Mouse (Mus musculus) regulatory T cell (primary cell): Measurements from ENCODE around the gene Olfr307.
"Not testable (repeated sequence)": the region's sequence is repeated elsewhere in the genome, so short reads cannot be mapped to it uniquely, and the experiment has no call there.

Experiments
- in situ Hi-C: fragments of 300-600 bp; cut with MboI, MseI; formaldehyde crosslinking; loops from one replicate; pipeline ENCODE4 v1.15.1; 2025; ENCODE audit warnings: high pct_unique_total_duplicates

The Olfr307 gene

GRCm38 (mm10) chr7:86337486-86337885 is at the start of gene Olfr307:
TSS of gene Olfr307 (minus strand) at chr7:86337586.
- in situ Hi-C loops: no loop called here

DNA sequence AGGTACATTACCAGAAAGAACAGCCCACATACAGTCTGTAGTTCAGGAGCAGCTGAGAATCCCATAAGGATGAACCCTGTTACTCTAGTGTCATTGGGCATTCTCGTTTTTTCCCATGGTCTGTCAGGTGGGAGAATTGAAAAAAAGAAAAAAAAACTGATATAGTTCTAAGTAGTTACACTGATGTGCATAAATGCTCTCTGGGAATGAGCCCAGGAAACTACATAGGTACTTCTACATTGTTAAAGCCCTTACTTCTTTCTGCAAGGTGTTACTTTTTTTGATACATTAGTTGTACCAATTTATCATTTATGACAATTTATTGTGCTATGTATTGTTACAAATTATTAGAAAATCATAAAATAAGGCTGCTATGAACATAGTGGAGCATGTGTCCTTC is 49.2 kb upstream of the Olfr307 start, which contains the start of gene Olfr304:
Gene Olfr304 (minus strand): TSS at position 101 of the 400 bp plus-strand sequence.
- in situ Hi-C loops: no loop called here

DNA sequence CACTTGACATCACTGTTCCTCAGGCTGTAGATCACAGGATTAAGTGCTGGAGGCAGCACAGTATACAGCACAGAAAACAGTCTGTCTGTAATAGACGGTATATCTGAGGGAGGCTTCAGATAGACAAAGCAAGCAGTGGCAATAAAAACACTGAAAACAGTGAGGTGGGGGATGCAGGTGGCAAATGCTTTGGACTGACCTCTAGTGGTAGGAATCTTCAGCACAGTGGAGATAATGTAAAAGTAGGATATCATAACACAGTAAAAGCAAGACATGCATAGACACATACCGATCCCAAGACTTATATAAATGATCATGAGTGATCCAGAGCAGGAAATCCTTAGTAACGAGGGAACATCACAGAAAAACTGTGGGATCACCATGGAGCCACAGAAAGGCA is 48.4 kb upstream of the Olfr307 start:
- in situ Hi-C loops: no loop called here

- in situ Hi-C loops: no loop called here
Observed at GRCm38 (mm10) chr7:86366828-86367227, 29.4 kb upstream of the Olfr307 start, which contains the start of gene Olfr305. TSS of gene Olfr305 (minus strand) at chr7:86366928.

GRCm38 (mm10) chr7:86346296-86346695 is 8.9 kb upstream of the Olfr307 start:
- in situ Hi-C loops: not testable (repeated sequence)

- in situ Hi-C loops: no loop called here
Observed at GRCm38 (mm10) chr7:86344253-86344652, 6.9 kb upstream of the Olfr307 start.

DNA sequence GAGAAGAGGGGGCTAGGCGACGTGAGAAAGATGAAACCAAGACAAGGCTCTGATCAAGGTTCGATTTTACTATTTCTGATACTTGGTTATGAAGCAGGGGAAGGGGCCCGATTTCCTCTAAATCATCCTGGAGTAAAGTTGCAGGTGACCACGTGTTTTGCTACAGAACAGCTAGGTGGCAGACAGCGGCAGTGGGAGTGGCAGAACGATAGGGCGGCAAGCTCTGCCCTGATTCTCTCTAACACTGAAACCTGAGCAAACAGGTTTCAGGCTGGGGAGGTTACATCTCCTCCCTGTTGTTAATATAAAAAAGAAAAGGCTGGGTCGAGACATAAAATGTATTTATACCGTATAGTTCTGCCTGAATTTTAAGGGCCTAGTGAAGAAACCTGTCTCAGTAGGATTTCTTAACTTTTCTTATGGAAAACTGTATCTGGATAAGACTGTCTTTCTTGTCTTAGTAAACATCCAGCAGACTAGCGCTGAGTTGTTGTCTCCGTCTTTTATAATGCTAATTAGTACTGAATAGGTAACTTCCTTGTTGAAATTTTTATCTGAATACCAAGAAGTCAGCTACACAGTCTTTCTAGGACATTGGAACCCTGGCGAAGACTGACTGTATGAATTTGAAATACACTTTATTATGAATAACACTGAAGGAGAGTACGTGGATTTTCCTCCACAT is 5.6 kb upstream of the Olfr307 start:
- in situ Hi-C loops: no loop called here

DNA sequence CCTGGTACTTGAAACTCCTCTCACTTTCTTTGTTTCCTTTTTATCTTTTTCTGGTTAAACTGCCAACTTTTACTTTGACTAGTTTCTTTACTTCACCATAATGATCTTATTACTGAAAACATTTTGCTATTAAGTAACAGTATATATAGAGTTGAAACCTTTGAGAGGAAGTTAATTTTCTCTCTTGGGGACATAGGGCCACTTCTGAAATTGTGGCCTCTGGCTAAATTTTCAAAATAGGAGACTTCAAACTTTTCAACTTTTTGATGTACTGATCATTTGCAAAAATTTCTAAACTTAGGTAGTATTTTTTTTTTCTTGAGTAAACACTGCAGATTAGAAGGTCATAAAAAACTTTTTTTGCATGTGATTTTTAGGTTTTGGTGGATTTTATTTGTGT is 11.9 kb downstream of the Olfr307 start, which contains the start of gene Olfr308:
Gene Olfr308 (minus strand): TSS at position 101 of the 400 bp plus-strand sequence.
- in situ Hi-C loops: loop anchor here (10.0 kb wide), 1 partner anchor 1451 kb away; no protein-coding TSS in a partner anchor

DNA sequence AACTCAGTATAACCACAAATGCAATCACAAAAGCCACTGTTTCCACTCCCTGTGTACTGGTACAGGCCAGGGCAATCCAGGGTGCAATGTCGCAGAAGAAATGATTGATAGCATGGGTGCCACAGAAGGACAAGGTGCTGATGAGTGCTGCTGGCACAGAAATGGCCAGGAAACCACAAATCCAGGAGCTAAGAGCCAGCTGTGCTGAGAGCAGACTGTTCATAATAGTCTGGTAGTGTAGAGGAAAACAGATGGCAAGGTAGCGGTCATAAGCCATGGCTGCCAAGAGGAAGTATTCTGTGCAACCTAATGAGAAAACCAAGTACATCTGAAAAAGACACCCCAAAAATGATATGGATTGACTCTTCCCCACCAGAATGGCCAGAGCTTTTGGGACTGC is 16.1 kb downstream of the Olfr307 start:
- in situ Hi-C loops: loop anchor here (10.0 kb wide), 1 partner anchor 1447 kb away; no protein-coding TSS in a partner anchor

DNA sequence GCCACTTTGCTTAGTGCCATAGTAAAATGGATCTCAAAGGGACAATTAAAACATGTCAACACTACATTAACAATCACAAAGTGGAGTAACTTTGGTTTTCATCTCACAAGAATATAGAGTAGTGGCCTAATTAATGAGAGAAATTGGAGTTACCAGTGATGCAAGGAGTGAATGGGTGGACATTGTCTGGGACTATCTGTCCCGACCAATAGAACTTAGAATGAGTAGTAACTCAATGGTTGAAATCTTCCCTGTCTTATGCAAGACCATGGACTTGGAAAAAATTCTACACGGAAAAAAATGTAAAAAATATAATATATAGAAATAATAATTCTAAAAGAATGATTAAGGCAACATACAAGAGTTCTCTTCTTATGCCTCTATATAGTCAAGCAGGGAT is 23.8 kb downstream of the Olfr307 start, which contains the start of gene Olfr309:
Gene Olfr309 (minus strand): TSS at position 101 of the 400 bp plus-strand sequence.
- in situ Hi-C loops: no loop called here
